Mouse (Mus musculus) cortical plate, adult 2 months (tissue): ENCODE measurements around the gene Gm13212.
"Not testable (repeated sequence)": the region's sequence is repeated elsewhere in the genome, so short reads cannot be mapped to it uniquely, and the experiment has no call there.

Source experiments
- CTCF ChIP-seq: fragments of 200-500 bp; IDR thresholded peaks from 2 replicates; pipeline ENCODE4 v1.5.1; 2011; ENCODE audit warnings: mild to moderate bottlenecking, control low read depth, low read length; ENCODE audit not compliant: insufficient read depth; ENCODE audit errors: extremely low read depth
- POLR2A ChIP-seq: fragments of 200-500 bp; IDR thresholded peaks from 2 replicates; pipeline ENCODE4 v1.6.1; 2011; ENCODE audit warnings: mild to moderate bottlenecking, low read length, control low read depth; ENCODE audit not compliant: insufficient read depth; ENCODE audit errors: extremely low read depth

DNA sequence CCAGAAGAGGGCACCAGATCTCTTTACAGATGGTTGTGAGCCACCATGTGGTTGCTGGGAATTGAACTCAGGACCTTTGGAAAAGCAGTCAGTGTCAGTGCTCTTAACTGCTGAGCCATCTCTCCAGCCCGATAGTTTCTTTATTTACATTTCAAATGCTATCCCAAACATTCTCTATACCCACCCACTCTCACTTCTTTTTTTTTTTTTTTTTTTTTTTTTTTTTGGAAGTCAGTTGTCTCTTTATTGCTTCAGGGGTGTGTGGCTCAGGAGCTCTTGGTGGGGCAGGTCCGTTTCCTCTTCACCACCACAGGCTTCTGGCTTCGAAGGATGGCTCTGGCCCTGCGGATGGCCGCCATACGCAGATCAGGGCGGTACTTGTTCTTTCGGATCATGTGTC, 8.3 kb upstream of the Gm13212 start:
- not testable (repeated sequence) for TF ChIP-seq POLR2A, CTCF
